Comparison of ENCODE assay signal across 8 mouse cellular contexts in the genomic region with DNA sequence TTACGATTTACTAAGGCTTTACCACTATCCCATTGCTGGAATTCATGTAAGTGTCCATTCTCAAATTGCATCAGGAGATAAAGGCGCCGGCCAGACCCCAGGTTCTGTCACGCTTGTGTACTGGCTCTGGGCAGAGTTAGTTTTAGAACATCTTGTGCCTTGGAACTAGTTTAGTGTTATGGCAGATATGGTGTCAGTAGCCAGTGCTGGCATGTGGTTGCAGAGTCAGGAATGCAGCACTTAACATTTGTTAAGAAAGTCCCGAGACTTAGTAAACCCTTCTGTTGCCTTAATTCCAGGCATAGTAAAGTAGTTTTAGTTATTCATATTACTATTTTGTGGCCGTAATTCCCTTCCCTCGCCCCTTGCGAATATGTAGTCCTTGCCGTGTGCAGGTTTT. TPM values are rescaled to one million over a fixed set of nuclear protein-coding genes. Genes with fewer than 3 reads are reported as not detected.
DNase-seq lines count a peak whose midpoint lies in the region; ATAC-seq and TF ChIP-seq lines count a peak whose summit lies in the region.

No protein-coding gene starts in this region.

- H3K4me2 ChIP-seq in heart, embryonic 14.5 days (ENCODE audit: low read length), result peak overlapping the region; percentile 94
- peak overlapping the region; percentile 100; the same call in 1 of the 2 replicates for H3K4me2 ChIP-seq in liver, embryonic 16.5 days (ENCODE audit: low read depth, low read length)

- H3K9me3 ChIP-seq in heart, embryonic 14.5 days (ENCODE audit: control insufficient read depth, low read length), result no peaks in the 10 kb centered on the region
- H3K9me3 ChIP-seq in liver, embryonic 16.5 days (replicated peaks; ENCODE audit: control insufficient read depth, low read length), result no peaks in the 10 kb centered on the region

- H3K4me1 ChIP-seq in cortical plate, adult 2 months (ENCODE audit: control insufficient read depth, insufficient read depth, low read length), result peaks cover 1% of the 10 kb centered on the region; the same call in 1 of the 2 replicates
- peaks cover 6 to 20% of the 10 kb centered on the region in 2 experiments for H3K4me1 ChIP-seq in heart, embryonic 14.5 days (ENCODE audit: control insufficient read depth in 2 of 2, insufficient read depth in 2 of 2, low read length in 2 of 2)
- H3K4me1 ChIP-seq in liver, embryonic 16.5 days (ENCODE audit: control insufficient read depth, low read depth, low read length), result peaks cover 17% of the 10 kb centered on the region
- H3K4me1 ChIP-seq in thymus, adult 2 months (replicated peaks; ENCODE audit: control insufficient read depth, insufficient read depth, low read length), result peaks cover 8% of the 10 kb centered on the region

- WGBS in heart, embryonic 14.5 days, result 61% methylated on average over 9 of the region's 9 CpGs
- WGBS in liver, embryonic 16.5 days (ENCODE audit: insufficient replicate concordance), result 79% methylated on average over 9 of the region's 9 CpGs
- 95% methylated on average over 9 of the region's 9 CpGs for WGBS in thymus, adult 2 months

- H3K27ac ChIP-seq in cortical plate, adult 2 months (ENCODE audit: insufficient read depth, low read length), result no peak overlapping the region
- H3K27ac ChIP-seq in heart, embryonic 14.5 days (replicated peaks in 1 of 2; ENCODE audit: control insufficient read depth in 1 of 2, insufficient read depth in 1 of 2, low read depth in 2 of 2, low read length in 2 of 2), result 0 out of 4 replicates have a peak overlapping the region, but pooled peaks of 1 of the 2 experiments have one; percentile 28
- no peak overlapping the region for H3K27ac ChIP-seq in liver, embryonic 16.5 days (ENCODE audit: low read length)
- H3K27ac ChIP-seq in thymus, adult 2 months (ENCODE audit: control insufficient read depth, insufficient read depth, low read length), result no peak overlapping the region

- intact Hi-C loops in gastrocnemius, postnatal 14 days (cut with DNase I; ENCODE audit: low total_unique reads), result no loop called here

- H3K27me3 ChIP-seq in heart, embryonic 14.5 days (ENCODE audit: control insufficient read depth, insufficient read depth, low read length), result no peaks in the 10 kb centered on the region
- no peaks in the 10 kb centered on the region for H3K27me3 ChIP-seq in liver, embryonic 16.5 days (ENCODE audit: control insufficient read depth, insufficient read depth, low read depth, low read length)
- H3K27me3 ChIP-seq in thymus, adult 2 months (ENCODE audit: control insufficient read depth, insufficient read depth, low read length), result no peaks in the 10 kb centered on the region

- no peak for TF ChIP-seq POLR2A in cortical plate, adult 2 months (IDR thresholded peaks at IDR 0.05; ENCODE audit: extremely low read depth, insufficient read depth, low read length)
- no peak for TF ChIP-seq POLR2A in thymus, adult 2 months (IDR thresholded peaks at IDR 0.05; ENCODE audit: control insufficient read depth, extremely low read depth, insufficient read depth, low read length, poor library complexity)

- peak overlapping the region; percentile 49; the same call in 1 of the 2 replicates for H3K4me3 ChIP-seq in cortical plate, adult 2 months (ENCODE audit: insufficient read depth, low read length)
- H3K4me3 ChIP-seq in heart, embryonic 14.5 days (ENCODE audit: control insufficient read depth in 1 of 2, insufficient read depth in 1 of 2, low read depth in 1 of 2, low read length in 2 of 2), result peak overlapping the region in 1 of 2 experiments; percentile 90; a peak in 2 of 4 replicates
- peak overlapping the region; percentile 82; the same call in 1 of the 2 replicates for H3K4me3 ChIP-seq in liver, embryonic 16.5 days (ENCODE audit: low read depth, low read length)
- no peak overlapping the region for H3K4me3 ChIP-seq in thymus, adult 2 months (ENCODE audit: control insufficient read depth, insufficient read depth, low read length)

- H3K36me3 ChIP-seq in heart, embryonic 14.5 days (ENCODE audit: control insufficient read depth, insufficient read depth, low read length), result peaks cover 7% of the 10 kb centered on the region
- no peaks in the 10 kb centered on the region for H3K36me3 ChIP-seq in liver, embryonic 16.5 days (ENCODE audit: control insufficient read depth, insufficient read depth)
- no peaks in the 10 kb centered on the region for H3K36me3 ChIP-seq in thymus, adult 2 months (ENCODE audit: control insufficient read depth, insufficient read depth, low read length)

- ATAC-seq in heart, embryonic 14.5 days (ENCODE audit: insufficient number of reproducible peaks, insufficient read depth, low FRiP score, low read depth), result no peak
- no peak for ATAC-seq in liver, embryonic 16.5 days (ENCODE audit: low read depth)
- no peak for ATAC-seq in megakaryocyte progenitor cell, adult 5-6 weeks (replicated peaks; ENCODE audit: poor library complexity)

- no peak for TF ChIP-seq CTCF in cortical plate, adult 2 months (IDR thresholded peaks at IDR 0.05; ENCODE audit: extremely low read depth, insufficient read depth, low read length)
- no peak for TF ChIP-seq CTCF in thymus, adult 2 months (IDR thresholded peaks at IDR 0.05; ENCODE audit: borderline replicate concordance, control insufficient read depth, extremely low read depth, insufficient read depth, low read length, poor library complexity)

- DNase-seq in gastrocnemius, adult 8-10 months (ENCODE audit: low spot score in 2 of 2), result peak; percentile 45 to 51
- no peak for DNase-seq in gastrocnemius, postnatal 14 days
- DNase-seq in ovary, postnatal 36 days (ENCODE audit: low spot score), result no peak
- no peak for DNase-seq in thymus, adult 2 months

- H3K9ac ChIP-seq in heart, embryonic 14.5 days (ENCODE audit: low read length), result peak overlapping the region; percentile 92; the same call in 1 of the 2 replicates
- no peak overlapping the region for H3K9ac ChIP-seq in liver, embryonic 16.5 days (ENCODE audit: low read depth, low read length)

RNA-seq across cellular contexts. Expression of gene Tfdp2, which starts 1.7 kb away (rescaled TPM):
- 10 to 100 TPM; 46.1 to 71.6 (median 48.1) TPM for total RNA-seq in gastrocnemius, adult 8-10 months (2022)
- 10 to 100 TPM; 32.6 to 46.7 TPM for total RNA-seq in gastrocnemius, postnatal 14 days (2021)
- 15.9 and 17.0 TPM in 2 replicates for polyA plus RNA-seq in cortical plate, adult 2 months (2012; rRNA removed)
- polyA plus RNA-seq in heart, embryonic 14.5 days (2014; fragmentation: Nextera tagmentation; extraction: Ambion mirVana), result 38.1 and 44.3 TPM in 2 replicates
- polyA plus RNA-seq in liver, embryonic 16.5 days (2015; fragmentation: Nextera tagmentation; extraction: Ambion mirVana), result 104 and 106 TPM in 2 replicates
- total RNA-seq in megakaryocyte progenitor cell, adult 5-6 weeks (2015), result 25.2 and 26.1 TPM in 2 replicates
- total RNA-seq in megakaryocyte progenitor cell, adult 5-6 weeks (2017), result 35.0 and 36.6 TPM in 2 replicates
- 17.3 and 22.1 TPM in 2 replicates for polyA plus RNA-seq in thymus, adult 2 months (2012; rRNA removed)

Comparison
In these comparisons a context has a peak if more than half of its experiments do, and no peak if none do; other contexts are left out.
1. DNase-seq: peak in gastrocnemius, adult 8-10 months (2 of 2); none in gastrocnemius, postnatal 14 days (single experiment), ovary, postnatal 36 days (single experiment) and thymus, adult 2 months (single experiment).